Mouse (Mus musculus) telencephalon, adult 2 months (tissue): ENCODE measurements around the gene Pgpep1.

Experiments
- DNase-seq: peaks from one replicate; pipeline ENCODE4 v3.0.0-alpha.2; 2011; ENCODE audit warnings: low read depth, low spot score

Gene Pgpep1

DNA sequence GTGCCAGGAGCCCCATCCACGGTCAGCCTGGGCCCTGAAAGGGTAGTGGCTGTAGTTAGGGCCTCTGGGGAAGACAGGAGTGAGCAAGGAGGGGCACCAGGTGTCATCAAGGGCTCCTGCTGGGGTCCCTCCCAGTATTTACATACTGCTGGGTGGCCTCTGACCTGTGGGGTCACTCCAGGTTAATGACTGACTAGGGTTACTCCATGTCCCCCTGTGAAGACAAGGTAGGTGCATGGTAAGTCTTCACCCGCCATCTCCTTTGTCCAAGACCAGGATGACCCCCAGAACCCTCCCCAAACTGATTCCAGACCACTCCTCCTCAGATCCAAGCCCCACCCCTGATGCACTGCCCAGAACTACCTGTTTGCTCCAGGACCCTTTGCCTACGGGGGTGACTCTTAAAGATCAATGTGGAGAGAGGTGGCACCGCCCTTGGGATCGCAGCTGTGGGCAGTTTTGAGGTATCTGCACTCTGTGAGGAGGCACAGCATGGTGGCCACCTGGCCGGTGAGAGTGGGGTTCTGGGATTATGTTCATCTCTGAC is 27.8 kb downstream of the Pgpep1 start, which contains the start of gene Gdf15:
TSS of gene Gdf15 (minus strand) at position 111 of the 547 bp plus-strand sequence.
- DNase-seq: no peak

DNA sequence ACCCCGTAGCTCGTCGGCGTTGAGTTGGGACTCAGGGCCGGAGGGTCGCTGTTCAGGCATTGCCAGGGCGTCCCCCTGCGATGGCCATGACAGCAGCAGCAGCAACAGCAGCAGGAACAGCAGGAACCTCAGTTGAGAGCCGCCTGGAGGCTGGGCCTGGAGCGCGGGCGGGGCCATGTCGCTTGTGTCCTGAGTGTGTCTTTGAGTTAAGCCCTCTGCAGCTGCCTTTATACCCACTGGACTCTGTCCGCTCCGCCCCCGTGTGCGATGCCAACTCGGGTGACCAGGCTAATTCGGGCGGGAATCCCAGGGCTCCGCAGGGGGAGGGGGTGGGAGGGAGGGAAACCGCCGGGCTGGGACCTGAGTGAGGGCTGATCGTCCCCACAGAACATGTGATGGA is 28.8 kb downstream of the Pgpep1 start:
- no peak for DNase-seq

DNA sequence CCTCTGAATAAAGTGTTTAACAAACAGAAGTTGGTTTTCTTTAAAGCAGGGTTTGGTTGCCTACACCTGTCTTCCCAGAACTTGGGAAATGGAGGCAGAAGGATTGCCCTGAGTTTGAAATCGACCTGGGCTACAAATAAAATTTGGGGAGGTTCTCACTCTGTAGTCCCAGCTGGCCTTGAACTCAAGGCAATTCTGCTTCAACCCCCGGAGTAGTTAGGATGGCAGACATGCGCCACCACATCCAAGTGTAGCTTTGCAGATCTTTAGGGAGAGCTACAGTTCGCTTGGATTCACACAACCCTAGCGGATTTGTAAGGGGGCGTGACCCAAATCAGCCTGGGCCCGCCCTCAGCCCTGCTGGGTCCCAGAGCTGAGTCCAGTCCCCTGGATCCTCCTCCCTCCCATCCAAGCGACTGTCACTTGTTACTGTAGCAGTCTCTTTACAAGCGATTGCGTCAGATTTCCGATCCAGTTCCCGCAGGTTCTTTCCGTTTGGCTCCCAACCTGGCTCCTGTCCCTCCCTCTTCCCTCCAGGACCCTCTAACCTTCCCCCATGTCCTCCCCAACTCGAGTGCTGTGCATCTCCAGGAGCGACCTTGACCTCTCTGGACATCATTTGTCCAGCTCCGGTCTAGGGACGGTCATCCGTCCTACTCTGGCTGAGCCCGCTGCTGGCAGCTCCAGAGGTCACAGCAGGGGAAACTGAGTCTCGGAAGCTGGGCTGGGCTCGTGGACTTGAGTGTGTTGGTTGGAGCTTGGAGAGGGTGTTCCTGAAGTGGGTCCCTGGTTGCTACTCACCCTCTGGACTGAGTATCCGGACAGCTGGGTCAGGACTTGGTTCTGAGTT is 29.4 kb downstream of the Pgpep1 start:
- DNase-seq: no peak

DNA sequence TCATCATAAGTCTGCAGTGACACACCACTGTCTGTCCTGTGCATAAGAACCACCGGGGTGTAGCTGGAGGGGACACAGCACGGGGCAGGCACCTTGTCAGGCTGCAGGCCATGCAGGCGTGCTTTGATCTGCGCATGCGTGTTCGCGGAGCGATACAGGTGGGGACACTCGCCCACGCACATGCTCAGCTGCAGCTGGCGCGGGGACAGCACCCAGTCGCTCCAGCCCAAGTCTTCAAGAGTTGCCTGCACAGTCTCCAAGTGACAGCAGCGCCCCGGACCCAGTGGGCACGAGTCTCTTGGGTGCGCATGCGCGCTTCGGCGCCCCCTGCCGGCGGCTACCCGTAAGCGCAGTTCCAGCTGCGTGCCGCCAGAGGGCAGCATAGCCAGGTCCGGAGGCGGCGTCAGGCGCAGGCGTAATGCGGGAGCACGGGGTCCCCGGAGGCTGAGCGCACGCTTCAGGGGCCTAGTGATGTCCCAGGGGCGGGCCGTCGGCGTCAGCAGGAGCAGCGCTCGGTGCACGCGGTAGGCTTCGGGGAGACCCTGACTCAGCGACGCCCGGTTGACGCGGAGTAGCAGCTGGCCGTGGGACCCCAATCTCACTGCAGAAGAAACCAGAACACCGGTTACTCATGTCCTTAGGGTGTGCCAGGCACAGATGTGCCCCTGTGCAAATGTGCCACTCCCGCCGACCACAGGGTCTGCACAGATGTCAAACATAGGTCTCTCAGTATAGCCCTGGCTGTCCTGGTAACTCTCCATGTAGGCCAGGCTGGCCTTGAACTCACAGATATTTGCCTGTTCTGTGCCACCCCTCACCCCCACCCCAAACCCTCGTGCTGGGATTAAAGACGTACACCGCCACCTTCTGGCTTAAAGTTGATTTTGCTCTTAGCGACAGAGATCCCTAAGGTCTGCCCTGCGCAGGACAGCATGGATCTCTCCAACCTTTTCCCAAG is 30.3 kb downstream of the Pgpep1 start:
- peak; percentile 73 for DNase-seq

DNA sequence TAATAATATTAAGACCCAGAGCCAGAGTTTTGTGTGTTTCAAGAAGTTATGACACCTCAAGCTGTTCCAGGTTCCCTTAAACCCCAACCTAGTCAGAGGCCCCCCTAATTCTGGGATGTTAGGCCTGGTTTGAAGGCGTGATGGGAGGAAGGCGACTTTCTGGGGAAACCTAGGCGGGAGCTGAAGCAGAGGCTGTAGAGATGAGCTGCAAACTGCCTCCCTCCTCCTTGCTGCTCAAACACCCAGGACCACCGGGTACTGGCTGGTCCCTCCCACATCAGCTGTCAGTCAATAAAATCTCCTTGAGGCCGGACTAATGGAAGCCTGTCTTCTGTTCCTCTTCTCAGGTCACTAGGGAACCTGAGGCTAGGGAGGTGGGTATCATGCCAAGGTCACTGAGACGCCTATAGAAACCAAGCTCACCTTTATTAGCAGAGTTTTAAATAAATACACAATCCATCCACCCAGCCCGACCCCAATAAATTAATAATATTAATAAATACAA is 31.1 kb downstream of the Pgpep1 start:
- no peak for DNase-seq

DNA sequence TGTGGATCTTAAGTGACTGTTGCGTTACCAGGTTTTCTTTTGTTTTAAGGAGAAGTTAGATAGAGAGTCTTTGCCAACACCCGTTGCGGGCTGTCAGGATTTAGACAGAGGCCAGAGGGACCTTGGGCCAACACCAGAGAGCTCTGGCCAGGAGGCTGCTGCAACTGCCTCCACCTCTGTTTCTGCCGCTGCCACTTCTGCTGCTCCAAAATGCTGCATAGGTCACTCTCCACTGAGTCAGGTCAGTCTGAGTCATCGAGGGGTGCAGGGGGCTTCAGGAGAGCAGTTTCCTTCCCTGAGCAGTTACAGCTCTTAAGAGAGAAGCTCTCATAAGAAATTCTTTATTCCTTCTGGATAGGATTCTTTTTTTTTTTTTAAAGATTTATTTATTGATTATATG is 33.1 kb downstream of the Pgpep1 start:
- no peak for DNase-seq

DNA sequence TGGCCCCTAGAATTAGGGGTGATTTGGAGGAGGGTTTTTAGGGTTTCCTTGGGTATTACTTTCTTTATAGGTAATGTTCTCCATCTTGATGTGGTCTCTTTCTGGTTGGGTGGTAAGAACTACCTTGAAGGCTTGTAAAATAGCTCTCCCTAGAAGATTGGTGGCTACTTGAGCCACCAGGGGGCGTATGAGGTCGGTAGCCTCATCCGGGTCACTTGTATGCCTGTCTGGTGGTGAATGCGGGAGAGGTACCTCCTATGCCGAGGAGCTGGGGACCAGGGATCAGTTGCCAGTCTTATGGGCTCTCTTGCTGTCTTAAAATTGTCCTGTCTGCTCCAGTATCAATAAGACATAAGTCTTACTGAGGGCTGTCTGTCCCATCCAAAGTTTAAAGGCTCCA is 35.1 kb downstream of the Pgpep1 start:
- DNase-seq: no peak

DNA sequence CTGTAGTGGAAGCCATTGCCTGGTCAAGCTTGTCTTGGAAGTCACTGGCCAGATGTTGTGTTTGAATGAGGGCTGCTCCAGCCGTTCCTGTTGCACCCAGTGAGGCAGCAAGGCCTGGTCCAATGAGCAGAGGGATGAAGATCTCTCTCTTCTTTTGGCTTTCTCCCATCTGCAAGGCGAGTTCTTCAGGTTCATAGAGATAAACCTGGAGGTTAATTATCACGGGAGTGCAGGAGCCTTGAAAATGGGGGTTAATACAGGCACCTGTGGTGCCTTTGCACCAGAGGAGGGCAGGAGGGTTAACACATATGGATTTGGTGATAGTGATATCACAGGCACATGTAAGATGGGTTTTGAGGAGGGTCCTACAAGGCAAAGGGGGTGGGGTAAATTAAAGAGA is 38.0 kb downstream of the Pgpep1 start:
- DNase-seq: no peak

DNA sequence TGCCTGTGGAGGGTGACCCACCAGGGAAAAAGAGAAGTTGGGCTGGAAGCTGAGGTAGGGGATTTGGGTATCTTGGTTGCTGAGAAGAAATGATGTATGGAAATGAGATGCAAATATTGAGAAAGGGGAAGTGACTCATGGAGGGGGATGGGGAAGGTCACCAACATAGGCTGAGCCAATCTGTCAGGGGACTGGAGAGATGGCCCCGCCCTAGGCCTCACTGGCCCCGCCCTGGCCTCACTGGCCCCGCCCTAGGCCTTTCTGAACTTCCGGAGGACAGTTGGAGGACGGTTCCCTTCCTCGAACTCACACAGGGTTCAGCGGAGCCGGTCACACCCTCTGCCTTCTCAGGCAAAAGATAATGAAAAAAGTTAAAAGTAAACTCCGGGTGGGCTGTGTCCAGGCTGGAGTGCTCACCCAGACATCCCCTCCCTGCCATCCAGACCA is 41.3 kb downstream of the Pgpep1 start:
- DNase-seq: no peak

DNA sequence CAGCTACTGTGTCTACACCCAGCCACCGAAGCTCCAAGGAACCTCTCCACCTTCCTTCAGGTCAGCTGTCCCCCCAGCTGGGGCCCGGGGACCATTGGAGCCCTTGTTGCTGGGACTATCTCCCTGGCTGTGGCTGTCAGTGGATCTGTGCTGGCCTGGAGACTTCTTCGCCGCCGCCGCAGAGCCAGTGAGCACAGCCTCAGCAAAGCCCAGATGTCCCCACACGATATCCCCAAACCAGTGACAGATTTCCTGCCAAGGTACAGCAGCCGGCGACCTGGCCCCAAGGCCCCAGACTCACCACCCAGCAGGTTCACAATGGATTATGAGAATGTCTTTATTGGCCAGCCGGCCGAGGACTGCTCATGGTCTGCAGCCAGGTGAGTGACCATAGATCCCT is 42.2 kb downstream of the Pgpep1 start:
- DNase-seq: no peak

DNA sequence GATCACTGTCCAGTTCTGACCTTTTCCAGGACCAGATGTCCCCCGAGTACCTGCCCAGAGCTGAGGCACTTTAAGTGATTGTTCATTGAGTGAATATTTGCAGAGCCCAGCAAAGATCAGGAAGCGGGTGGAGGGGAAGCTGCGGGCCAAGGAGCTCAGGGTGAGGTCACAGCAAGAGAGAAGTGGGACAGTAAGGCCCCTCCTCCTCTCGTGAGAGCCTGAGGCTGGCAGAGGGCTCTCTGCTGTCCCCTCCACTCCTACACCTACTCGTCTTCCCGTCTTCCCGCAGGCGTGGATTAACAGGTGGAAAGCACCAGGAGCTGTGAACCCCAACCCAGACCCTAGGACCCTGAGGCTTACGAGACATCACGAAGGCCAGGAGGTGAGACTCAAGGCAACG is 43.5 kb downstream of the Pgpep1 start:
- no peak for DNase-seq

DNA sequence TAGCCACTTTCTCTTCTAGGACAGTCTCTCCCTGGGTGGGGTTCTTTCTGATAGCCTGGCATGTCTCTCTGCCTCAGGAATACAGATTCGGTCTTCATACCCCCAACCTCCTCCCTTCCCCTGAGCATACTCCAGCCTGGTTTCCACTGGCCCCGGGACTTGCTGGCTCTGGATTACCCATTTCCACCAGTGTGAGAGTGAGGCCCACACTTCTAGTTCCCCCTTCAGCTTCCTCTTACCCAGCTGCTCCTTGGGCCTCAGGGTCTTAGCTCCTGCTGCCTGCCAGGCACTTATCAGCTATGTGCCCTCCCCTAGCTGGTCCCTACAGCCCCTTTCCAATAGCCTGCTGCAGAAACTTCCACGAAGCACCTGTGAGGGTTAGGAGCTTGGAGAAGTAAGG is 44.3 kb downstream of the Pgpep1 start, which contains the start of gene Lrrc25:
TSS of gene Lrrc25 (plus strand) at position 262 of the 400 bp plus-strand sequence.
- no peak for DNase-seq

DNA sequence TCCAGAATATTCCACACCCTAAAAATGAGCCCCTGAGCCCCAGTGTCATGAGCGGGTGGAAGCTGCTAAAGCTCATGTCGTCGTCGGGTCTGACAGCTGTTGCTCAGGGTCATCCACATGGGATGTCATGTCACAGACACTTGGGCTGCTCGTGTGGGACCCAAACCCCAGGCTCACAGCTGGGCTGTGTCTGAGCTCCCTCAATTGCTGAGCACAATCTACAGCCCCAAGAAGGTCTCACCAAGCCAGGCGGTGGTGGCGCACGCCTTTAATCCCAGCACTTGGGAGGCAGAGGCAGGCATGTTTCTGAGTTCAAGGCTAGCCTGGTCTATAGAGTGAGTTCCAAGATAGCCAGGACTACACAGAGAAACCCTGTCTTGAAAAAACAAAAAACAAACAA is 44.9 kb downstream of the Pgpep1 start:
- no peak for DNase-seq

DNA sequence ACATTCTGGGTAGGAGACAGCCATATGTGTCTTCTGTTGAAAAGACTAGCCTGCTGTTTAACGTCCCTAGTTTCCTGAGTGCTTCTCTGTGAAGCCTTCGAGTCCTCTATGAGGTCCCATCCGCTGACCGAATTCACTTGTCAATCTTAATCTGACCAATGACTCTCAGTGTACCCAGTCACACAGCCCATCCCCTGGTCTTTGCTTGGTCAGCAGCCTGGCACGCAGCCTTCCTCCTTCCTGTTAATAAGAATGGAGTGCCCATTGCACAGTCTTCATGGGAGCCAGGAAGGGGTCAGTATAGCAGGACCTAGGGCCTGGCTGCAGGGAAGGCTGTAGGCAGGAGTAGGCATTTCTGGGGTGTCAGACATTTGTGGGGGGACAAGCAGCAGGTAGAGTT is 45.7 kb downstream of the Pgpep1 start:
- DNase-seq: no peak

DNA sequence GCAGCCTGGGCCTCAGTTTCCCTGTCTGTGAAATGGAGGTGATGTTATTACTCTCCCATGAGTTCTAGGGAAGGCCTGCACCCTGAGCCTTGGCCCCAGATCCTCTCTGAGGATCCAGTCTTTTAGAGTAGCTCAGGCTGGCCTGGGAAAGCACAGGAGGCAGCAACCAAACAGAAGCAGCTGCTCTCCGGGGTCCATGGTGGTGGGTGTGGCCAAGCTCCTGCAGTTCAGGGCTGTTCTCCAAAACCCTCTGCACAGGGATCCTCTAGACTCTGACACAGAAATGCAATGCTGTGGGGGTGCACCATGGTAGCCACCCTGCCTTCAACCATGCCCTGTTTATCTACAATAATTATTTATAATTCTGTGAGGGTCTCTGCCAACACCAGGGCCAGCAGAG is 46.4 kb downstream of the Pgpep1 start:
- no peak for DNase-seq

DNA sequence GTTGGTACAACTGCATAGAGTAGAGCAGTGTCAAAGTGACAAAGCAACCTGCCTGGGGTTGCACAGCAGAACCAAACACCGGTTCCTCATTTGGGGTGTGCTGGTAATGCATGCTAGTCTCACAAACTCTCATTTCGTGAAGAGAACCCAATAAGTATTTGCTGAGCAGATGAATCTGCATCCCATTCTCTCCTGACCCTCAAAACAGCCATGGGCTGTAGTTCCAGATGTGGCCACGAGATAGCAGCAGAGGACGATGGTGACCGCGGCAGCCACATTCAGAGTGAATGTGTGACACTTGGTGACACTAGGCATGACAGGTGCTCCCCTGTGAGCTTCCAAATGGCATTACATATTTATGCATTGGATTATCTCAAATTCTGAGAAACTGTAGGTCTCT is 48.3 kb downstream of the Pgpep1 start:
- DNase-seq: no peak

DNA sequence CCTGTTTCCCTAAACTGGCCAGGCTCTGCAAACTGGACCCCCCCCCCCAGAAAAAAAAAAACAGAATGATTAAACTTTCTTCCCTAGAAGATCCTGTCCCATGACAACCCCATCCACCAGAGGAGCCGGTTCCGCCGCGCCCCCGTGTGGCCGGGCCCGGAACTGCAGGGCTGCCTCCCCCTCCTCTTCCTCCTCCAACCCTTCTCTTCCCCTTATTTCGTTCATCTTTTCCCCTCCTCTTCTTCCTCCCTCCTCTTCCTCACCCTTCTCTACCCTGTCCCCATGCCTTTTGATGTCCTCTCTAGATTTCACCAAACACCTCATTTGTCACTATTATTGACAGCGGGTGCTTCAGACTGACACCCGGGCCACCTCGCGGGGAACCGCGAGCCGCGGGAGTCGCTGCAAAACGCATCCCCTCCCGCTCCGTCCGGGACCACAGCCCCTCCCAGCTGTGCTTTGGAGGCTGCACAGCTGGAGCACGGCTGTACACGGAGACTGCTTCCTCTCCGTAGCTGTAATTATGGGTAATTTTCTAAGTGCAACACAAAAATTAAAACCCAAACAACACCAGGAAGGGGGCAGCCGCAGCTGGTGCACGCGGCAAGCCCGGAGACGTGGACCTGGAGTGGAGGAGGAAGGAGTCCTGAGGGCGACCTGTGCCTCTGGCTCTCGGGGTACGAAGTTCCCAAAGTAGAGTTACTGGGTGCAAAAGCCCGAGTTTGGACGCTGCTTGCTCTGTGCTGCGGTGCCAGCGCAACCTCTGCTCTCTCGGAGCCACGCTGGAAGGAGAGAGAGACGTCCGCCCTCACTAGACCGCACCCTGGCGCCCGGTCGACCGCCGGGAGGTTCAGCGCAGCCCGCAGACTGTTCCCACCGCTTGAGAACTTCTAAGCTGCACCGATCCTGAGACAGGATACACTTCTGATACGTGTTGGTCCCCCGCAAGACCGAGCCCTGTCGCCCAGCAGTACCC is 49.1 kb downstream of the Pgpep1 start:
- DNase-seq: no peak

DNA sequence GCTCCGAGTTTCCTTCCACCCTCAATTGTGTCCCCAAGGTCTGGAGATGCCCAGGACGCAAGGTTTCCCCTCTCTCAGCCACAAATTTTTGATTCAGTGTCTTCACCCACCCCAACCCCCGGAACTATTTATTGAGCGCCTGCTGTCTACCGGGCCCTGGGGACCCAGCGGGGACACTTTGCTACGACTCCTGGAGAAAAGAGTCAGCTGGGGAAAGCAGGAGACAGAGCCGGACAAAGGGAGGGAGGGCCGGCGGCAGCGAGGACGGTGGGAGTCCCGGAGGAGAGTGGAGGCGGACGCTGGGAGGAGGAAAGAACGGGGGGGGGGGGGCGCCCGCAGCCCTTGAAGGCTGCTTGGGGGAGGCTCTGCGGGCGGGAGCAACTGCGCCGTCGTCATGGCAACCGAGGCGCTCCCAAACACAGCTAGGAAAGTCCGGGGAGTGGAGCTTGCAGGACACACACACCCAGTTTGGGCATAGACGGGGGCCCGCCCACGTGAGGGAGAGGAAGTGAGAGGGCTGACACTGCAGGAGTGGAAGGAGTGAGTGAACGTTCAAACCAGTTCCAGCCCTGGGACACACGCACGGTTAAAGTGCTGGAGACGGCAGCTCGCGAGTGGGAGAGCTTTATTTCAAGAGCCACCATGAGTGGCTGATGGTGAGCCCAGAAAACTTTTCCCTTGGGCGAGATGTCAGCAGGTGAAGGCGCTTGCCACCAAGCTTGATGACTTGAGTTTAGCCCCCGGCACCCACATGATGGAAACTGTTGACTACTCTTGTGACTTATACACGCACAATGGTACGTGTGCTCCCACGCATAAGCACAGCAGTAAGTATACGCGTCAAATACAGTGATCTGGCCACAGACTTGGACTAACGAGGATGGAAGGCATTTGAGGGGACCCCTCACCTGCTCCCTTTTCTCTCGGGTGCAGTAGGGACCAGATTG is 50.1 kb downstream of the Pgpep1 start:
- DNase-seq: peak; percentile 88

DNA sequence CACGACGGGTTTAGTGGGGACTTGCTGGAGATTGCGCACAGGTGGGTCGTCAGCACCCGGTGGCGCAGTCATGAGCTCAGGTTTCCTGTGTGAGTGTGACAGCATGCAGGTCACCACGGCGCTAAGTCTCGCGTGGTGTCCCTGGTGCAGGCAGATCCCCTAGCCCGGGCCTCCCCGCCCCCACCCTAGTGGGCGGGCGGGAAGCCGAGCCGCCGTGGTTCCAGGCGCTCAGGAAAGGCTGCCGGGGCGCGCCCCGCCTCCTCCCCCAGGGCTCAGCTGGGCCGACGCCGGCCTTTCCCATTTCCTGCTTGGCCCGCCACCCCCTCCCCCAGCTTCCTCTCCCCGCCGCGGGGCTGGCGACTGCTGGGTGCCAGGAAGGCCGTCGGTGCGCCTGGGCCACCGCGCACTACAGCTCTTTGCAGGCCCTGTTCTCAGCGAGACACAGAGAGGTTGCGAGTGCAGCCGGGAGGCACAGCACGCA is 50.8 kb downstream of the Pgpep1 start:
- DNase-seq: no peak
